Mouse (Mus musculus): Measurements from ENCODE around the gene Ankrd34a.

Gene Ankrd34a

DNA sequence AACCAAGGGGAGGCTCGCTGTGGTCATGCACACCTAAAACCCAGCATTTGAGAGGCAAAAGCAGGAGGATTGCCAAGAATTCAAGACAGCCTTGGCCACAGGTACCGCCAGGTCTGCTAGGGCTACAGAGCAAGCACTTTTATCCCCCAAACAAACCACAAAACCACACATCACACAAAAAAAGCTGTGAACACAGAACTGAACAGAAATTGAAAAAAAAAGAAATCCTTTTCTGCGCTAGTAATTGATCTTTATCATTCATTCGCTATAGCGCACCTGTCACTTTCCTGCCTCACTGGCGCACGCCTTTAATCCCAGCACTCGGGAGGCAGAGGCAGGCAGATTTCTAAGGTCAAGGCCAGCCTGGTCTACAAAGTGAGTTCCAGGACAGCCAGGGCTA, 33.2 kb upstream of the Ankrd34a start:
- peak; percentile 82 for DNase-seq (ENCODE audit: low read depth, low spot score)

DNA sequence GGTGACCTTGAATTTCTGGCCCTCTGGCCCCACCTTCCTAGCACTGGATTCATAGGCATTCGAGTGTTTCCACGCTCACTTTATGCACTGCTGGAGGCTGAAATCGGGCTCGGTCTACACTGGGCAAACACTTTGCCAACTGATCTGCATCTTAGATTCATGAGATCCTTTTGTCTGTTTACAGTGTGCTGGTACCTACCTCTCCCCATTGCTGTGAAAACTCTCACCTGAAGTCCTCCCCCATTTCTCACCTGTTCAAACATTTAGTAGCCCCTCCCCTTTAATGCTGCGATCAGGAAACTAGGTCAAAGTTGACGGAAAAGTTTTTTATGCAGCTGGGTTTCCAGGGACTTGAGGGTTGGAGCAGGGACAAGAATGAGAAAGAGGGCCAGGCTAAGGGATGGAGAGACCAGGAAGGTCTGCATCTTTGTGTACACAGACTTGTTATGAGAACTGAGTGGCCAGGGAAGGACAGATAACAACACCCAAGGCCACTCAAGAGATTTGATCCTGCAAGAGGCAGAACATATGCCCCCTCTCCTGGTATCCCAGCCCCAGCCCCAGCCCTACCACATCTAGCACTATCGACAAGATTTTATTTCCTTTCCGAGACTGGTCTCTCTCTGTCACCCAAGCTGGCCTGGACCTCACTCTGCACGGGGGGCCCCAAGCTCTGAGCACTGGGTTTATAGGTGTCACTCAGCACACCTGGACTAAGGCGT, 32.4 kb upstream of the Ankrd34a start:
- DNase-seq (ENCODE audit: low read depth, low spot score): no peak

DNA sequence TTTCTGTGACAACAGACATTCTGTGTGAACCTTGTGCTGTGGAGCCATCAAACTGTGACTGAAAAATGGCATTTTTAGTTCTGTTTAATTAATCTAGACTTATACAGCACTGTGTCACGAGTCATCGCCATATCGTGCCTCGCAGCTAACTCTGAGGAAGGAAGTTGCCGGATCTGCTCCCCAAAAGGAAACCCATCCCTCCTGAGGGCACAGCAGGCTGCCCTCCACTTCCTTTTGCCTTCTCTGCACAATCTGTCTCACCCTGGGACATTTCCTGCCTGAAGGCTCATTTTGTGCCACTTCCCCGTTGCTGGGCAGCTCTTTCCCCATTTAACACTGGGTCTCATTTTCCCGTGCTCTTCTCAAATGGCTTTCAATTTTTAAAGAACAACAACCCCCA, 31.8 kb upstream of the Ankrd34a start:
- peak; percentile 72 for DNase-seq (ENCODE audit: low read depth, low spot score)

DNA sequence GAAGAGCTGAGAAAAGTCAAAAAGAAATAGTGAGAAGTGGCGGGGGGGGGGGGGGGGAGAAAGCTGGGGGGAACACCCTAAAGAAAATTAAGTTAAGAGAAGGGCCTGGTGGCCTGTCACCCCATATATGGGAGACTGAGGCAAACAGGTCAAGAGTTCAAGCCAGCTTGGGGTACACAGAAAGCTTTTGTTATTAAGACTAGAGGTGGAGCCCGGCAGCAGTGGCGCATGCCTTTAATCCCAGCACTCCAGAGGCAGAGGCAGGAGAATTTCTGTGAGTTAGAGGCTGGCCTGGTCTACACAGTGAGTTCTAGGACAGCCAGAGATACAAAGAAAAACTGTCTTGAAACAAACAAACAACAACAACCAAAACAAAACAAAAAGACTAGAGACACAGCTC, 31.3 kb upstream of the Ankrd34a start:
- DNase-seq (ENCODE audit: low read depth, low spot score): no peak

DNA sequence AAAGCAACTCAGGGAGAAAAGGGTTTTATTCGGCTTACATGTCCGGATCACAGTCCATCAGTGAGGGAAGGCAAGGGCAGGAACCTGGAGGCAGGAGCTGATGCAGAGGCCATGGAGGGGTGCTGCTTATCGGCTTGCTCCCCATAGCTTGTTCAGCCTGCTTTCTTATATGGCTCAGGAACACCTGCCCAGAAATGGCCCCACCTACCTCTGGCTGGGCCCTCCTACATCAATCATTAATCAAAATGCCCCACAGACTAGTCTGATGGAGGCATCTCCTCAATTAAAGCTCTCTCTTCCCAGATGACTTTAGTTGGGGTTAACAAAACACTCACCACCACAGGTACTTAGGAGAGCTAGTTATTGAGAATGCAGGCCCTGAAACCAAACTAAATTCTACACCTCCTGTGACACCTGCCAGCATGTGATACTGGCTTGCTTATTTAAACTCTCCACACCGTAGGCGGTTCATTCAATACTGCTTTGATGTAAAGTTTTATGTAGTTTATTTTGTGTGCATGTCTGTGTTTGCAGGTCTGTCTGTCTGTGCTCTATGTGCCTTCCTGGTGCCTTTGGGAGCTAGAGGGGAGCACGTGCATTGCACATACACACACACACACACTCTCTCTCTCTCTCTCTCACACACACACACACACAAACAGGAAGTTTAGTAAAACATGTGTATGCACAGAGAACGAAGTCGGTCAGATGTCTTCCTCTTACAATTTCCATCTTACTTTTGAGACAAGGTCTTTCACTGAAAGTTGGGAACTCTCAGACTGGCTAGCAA, 29.6 kb upstream of the Ankrd34a start:
- DNase-seq (ENCODE audit: low read depth, low spot score): peak; percentile 56

DNA sequence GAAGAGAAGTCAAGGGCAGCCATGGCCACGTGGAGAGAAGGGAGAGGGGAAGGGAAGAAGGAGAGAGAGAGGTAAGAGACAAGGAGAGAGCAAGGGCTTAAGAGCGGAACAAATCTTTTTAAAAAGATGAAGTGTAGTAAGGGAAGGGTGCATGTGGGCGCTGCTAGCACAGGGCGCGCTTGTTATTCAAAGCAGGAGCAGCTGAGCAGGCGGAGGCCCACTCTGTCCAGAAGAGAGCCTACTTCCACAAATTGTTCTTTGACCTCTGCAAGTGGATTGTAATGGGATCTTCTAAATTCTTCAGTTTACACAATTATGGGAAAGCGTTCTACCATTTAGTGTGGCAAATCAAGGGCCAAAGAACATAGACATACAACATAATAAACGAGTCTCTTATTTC, 27.8 kb upstream of the Ankrd34a start:
- DNase-seq (ENCODE audit: low read depth, low spot score): no peak

DNA sequence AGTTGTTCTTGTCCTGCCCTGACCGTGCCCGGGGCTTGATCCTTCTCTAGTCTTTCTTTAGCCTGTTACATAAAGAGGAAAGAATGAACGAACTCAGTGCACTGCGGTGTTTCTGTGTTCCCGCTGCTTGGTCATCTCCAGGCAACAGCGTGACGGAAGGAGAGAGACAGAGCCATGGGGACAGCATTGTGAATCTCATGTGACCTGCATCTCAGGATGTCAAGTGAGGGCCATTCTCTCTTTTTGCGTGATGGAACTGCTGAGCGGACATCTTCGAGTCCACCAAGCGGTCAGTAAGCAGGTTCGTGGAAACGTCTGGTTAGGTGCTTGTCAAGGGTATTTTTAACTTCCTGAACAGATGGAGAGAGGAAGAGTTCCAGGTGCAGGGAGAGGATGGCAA, 26.9 kb upstream of the Ankrd34a start:
- DNase-seq (ENCODE audit: low read depth, low spot score): no peak

DNA sequence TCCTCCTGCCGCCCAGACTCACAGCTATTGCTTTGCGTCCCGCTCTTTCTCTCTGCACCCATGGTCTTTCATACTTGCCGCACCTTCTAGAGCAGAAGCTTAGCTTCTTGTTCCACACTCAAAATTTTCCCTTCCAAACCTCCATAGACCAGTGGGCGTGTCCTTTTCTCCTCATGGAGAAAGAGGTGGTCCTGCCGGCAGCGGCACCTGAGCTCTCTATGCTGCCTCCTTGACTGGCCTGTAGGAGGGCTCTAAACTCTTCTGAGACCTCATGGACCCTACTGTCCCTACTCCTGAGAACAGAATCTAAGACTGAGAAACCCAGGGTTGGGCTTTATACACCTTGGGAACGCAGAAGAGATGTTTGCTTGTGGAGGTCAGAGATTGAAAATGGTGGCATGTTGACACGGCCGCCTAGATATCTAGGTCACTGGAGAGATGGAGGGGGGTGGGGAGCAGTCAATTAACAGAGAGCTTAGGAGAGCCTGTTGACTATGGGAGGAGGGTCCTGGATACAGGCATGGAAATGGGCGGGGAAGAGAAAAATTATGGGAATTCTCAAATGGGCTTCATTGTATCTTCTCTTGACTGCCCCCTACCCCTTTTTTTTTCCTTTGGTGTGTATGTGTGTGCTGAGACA, 26.4 kb upstream of the Ankrd34a start:
- no peak for DNase-seq (ENCODE audit: low read depth, low spot score)

DNA sequence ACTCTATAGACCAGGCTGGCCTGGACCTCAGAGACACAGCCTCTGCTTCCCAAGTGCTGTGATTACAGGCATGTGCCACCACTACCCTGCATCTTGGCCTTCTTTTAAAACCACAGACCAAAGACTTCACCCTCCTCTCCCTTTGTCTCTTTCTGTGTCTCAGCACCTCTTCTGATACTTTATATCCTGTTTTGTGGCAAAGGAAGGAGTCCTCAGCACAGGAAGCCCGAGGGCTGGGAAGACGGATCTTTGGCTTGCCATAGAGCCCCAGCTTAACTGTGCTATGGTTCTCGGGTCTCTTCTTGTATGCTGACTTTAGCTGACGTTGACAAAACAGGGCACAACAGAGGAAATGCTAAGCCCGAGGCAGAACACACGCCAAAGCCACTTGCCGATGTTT, 25.8 kb upstream of the Ankrd34a start:
- peak; percentile 49 for DNase-seq (ENCODE audit: low read depth, low spot score)

DNA sequence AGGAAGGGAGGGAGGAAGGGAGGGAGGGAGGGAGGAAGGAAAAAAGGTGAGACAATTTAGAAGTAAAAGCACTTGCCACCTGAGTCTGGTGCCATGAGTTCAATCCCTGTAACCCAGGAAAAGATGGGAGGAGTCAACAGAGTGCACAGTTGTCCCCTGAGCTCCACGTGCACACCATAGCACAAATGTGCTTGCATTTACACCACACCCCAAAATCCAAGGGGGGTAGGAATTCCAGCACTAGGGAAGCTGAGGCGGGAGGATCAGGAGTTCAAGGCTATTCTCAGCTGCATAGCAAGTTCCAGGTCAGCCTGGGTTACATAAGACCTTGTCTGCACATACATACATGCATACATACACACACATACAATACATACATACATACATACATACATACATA, 25.1 kb upstream of the Ankrd34a start:
- no peak for DNase-seq (ENCODE audit: low read depth, low spot score)

DNA sequence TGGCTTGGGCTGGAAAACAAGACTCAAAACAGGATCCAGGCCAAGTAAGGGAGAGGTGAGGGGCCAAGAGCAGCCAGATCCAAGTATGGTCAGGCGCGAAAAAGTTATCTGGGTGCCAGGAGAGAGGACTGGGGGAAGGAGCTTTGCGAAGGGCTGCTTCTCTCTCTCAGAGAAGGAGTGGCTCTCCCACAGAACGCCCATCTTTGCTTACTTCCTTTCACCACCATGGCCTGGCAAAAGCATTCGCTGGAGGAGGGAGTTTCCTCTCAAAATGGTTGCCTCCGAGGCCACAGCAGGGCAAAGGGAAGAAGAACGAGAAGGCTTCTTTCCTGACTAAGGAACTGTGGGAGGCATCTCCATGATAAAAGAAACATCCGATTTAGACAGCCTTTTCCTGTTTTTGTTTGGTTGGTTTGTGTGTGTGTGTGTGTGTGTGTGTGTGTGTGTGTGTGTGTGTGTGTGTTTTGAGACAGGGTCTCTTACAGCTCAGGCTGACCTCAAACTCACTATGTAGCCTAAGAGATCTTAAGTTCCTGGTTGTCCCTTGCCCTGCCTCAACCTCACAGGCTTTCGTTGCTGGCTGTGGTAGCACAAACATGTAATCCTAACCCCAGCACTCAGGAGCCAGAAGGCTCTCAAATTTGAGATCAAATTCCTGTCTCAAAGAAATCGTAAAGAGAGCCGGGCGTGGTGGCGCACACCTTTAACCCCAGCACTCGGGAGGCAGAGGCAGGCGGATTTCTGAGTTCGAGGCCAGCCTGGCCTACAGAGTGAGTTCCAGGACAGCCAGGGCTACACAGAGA, 24.3 kb upstream of the Ankrd34a start:
- DNase-seq (ENCODE audit: low read depth, low spot score): no peak

DNA sequence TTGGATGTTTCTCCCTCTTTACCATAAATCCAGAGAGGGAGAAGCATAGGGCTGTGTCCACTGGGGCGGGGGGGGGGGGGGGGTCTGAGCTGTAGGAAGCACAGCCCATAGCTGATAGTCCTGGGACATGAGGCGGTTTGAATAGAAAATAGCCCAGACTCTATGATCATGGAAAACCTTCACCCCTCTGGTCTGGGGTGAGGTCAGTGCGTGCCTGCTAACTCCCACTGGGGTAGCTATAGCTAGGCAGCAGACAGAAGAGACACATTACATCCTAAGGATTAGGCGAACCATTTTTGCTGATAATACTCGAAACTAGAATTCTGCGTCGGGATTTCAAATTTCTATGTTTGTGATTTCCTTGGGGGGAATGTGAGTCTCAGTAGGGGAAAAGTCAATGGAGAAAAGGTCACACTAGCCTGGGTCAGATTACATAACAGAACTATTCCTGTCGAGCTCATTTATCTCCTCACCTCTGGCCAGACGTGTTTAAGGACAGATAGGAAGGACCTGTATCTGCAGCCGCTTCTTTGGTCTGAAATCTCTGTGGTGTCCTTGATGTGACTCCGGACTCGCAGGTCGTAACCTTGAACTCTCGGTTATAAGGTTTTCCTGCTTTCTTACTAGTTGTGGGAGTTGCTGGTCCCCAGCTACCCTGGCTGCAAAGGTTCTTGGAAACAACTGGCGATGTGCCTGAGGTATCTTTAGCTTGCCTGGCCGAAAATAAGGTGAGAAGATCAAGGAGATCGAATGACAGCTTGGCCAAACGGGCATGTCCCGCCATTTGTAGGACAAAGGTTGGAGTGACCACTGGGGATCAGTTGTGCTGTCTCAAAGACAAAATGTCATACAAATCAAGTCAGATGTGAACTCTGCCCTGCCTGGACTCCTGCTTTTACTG, 22.6 kb upstream of the Ankrd34a start:
- DNase-seq (ENCODE audit: low read depth, low spot score): no peak

DNA sequence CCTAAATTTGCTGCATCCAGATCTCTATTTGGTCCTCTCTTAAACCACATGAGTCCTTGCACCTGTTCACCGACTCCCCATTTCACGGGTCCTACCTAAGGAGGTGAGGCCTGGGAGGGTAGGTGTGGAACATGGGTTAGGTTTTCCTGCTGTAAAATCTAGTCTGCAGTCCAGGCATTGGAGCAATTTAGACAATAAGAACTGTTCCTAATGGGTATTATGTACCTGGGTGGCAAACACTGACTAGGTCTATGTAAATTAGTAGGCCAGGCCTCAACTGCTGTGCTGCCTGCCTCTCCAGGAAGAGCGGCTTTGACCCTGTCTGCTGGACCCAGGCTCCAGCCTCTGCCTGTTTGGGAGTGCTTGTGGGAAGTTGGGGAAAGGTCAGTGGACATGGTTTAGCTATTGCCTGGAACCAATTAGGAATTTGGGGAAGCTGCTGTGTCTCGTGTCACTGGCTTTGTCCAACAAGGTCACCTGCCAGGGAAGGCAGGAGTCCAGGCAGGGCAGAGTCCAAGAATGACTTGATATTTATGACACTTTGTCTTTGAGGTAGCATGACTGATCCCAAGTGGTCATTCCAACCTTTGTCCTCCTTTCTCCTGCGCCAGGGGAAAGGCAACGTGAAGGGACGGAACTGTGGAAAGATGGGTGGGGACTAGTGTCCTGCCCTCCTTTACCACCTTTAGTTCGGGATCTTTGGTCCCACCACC, 21.0 kb upstream of the Ankrd34a start:
- no peak for DNase-seq (ENCODE audit: low read depth, low spot score)

DNA sequence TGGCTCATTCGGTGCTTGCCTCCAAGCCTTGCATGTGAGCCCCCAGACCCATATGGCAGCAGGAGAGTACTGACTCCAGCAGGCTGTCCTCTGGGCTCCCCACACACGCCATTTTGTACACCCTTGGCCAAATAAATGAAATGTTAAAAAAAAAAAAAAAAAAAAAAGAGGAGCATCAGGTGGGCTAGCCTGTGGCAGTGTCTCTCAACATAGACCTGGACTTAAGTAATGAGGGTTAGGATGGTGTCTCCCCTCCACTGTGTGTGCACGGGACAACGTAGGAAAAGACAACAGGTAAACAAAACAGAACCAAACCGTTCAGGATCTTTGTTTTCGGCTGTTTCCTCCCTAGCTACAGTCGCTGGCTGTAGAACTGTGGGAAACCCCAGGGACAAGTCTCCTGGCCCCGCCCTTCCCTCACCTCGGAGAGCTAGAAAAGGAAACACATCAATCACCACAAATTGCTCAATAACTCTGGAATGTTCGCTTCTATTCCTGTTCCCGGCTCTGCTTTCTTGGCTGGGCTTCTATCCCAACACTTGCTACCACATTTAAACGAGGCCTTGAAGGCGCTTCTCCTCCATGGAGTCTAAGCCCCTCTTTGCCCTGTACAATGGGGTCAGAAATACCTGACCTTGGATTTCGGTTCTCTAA, 20.3 kb upstream of the Ankrd34a start:
- DNase-seq (ENCODE audit: low read depth, low spot score): peak; percentile 60

DNA sequence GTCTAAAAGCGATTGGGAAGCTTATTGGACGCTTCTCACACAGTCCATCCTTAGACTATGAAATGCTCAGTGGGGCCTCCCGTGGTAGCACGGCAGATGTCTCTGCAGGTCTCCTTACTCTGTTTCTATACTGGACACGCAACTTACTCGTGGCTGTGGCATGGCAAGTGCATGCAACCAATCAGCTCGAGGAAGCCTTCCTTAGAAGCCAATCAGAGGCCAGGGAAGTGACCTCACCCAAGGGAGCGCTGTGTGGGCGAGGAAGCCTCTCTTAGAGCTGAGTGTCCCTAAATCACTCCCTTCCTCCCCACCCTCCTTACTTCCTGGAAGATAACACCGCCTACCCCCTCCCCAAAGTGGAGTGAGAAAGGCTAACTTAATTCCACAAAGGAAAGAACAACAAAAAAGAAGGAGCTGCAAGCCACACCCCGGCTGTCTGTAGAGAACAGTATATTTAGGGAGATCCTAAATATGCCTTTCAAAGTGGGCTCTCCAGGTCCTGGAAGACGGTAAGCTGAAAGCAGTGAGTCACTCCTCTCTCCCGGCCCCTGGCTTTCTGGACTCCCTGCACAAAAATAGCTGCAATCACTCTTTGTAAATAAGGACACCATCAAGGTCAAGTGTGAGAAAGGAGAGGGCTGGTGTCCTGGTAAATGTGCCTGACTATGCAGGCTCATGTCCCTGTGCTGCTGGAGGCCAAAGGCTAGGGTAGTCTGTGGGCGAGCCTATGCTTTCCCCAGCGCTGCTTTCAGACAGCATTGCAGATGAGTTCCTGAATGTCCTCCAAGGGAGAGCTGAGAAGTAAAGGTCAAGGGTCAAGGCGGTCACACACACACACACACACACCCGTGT, 19.5 kb upstream of the Ankrd34a start, which contains the start of gene Gm16253:
Gene Gm16253, plus strand, starts transcription at position 295 of the 852 bp plus-strand sequence.
- peak; percentile 92 for DNase-seq (ENCODE audit: low read depth, low spot score)

DNA sequence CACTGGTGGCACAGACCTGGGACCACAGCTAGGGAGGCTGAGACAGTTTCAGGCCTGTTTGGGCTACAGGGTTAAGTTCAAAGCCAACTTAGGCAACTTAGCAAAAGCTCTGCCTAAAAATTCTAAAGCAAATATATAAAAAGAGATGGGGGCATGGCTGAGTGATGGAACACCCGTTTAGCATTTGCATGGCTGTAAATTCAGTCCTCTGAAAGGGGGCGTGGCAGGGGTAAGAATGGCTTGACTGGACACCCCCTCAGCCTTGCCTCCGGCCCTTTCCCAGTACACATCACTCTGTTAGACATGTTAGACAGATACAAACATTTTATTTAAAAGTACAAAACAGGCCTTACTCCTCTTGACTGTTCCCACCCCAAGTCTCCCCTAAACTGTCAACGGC, 18.9 kb upstream of the Ankrd34a start:
- no peak for DNase-seq (ENCODE audit: low read depth, low spot score)

DNA sequence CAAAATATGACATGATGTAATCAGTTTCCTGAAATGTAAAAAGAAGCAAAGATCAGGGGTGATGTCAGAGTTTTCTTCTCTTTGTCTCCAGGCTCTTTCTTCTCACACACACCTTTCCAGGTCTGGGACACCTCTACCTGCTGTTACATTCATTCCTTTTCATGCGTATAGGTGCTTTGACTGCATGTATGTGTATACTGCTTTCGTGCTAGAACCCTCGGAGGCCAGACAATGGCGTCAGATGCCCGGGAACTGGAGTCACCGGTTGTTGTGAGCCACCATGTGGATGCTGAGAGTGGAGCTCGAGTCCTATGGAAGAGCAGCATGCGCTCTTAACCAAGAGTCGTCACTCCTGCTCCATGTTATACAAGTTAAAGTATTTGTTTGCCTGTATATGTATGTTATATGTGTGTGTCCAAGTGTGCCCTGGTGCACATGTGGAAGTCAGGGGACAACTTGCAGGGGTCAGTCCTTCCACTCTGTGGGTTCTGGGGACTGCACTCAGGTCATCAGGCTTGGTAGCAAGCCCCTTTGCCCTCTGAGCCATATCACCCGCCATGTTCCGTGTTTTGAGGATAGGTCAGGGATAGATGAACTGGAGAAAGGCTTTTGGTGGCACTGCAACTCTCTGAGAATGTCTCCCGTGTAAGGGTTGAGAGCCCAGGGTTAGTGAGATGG, 17.7 kb upstream of the Ankrd34a start:
- no peak for DNase-seq (ENCODE audit: low read depth, low spot score)

DNA sequence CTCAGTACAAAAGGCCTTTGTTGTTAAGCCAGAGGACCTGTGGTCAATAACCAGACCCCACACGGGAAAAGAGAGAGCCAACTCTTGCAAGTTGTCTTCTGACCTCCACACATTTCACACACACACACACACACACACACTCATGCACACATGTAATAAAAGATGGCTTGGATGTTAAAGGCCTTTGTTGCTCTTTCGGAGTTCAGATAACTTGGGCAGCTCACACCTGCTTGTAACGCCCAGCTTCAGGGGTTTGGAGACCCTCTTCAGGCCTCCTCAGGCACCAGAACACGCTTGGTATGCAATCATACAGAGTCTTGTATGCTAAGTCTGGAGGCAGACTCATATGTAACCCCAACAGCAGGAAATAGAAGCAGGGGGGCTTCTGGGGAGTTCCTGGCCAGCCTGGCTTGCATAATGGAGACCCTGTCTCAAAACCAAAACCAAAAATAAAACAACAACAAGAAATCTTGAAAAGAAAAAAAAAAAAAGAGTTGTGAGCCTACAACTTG, 17.1 kb upstream of the Ankrd34a start:
- DNase-seq (ENCODE audit: low read depth, low spot score): no peak
